Mouse (Mus musculus) embryonic facial prominence, embryonic 15.5 days (tissue): Measurements from ENCODE around the gene Calm1. TPM values are rescaled to one million over a fixed set of nuclear protein-coding genes. Genes with fewer than 3 reads are reported as not detected.
A peak's percentile ranks its signal among the peaks of the same experiment; 100 is the strongest.

Experiments
- ATAC-seq: fragments of 200-750 bp; cut with Nextera tagmentation; 2 replicates; pipeline ENCODE4 v1.8.0; 2017; ENCODE audit warnings: low read depth, moderate TSS enrichment; ENCODE audit not compliant: insufficient number of reproducible peaks, low FRiP score, low TSS enrichment
- H3K27ac ChIP-seq: fragments of 300-500 bp; sonication (generic); replicated peaks from 2 replicates; pipeline ENCODE4 v1.5.1; 2015; ENCODE audit warnings: mild to moderate bottlenecking, inconsistent platforms
- H3K27me3 ChIP-seq: fragments of 300-500 bp; sonication (generic); 2 replicates; pipeline ENCODE4 v1.6.1; 2015; ENCODE audit warnings: inconsistent platforms
- H3K36me3 ChIP-seq: fragments of 300-500 bp; sonication (generic); 2 replicates; pipeline ENCODE4 v1.6.1; 2015; ENCODE audit warnings: mild to moderate bottlenecking, inconsistent platforms
- H3K4me1 ChIP-seq: fragments of 300-500 bp; sonication (generic); 2 replicates; pipeline ENCODE4 v1.6.1; 2015; ENCODE audit warnings: inconsistent platforms
- H3K4me2 ChIP-seq: fragments of 300-500 bp; sonication (generic); replicated peaks from 2 replicates; pipeline ENCODE4 v1.6.1; 2015; ENCODE audit warnings: mild to moderate bottlenecking, inconsistent platforms
- H3K4me3 ChIP-seq: fragments of 300-500 bp; sonication (generic); replicated peaks from 2 replicates; pipeline ENCODE4 v1.5.1; 2015; ENCODE audit warnings: mild to moderate bottlenecking, inconsistent platforms
- H3K9ac ChIP-seq: fragments of 300-500 bp; sonication (generic); 2 replicates; pipeline ENCODE4 v1.6.1; 2015; ENCODE audit warnings: inconsistent platforms
- H3K9me3 ChIP-seq: fragments of 300-500 bp; sonication (generic); replicated peaks from 2 replicates; pipeline ENCODE4 v1.6.1; 2016; ENCODE audit warnings: inconsistent platforms
- WGBS: fragments of 180-500 bp; shearing (Covaris S2); methylation state at CpG from one replicate; pipeline ENCODE4 v1.1.7; 2015; 5-methylcytosine and 5-hydroxymethylcytosine counted together
- polyA plus RNA-seq: library from polyadenylated mRNA; unstranded; fragments of >200 nt; fragmentation: Nextera tagmentation; extraction: Ambion mirVana; gene quantifications from 2 replicates; pipeline ENCODE4 v1.2.1, GENCODE M21; 2015

The Calm1 gene
- polyA plus RNA-seq, 1 experiment from 2014 or later = 1,471 TPM

- no peak for ATAC-seq
- Histone ChIP-seq H3K27me3 (no peaks in the 10 kb centered on the region), H3K4me1 (peaks cover 21% of the 10 kb centered on the region), H3K27ac (no peak overlapping the region), H3K4me3 (no peak overlapping the region), H3K9me3 (no peaks in the 10 kb centered on the region), H3K36me3 (no peaks in the 10 kb centered on the region), H3K4me2 (no peak overlapping the region), H3K9ac (no peak overlapping the region)
- WGBS = 67% methylated on average over 5 of the region's 5 CpGs
These were observed 26.8 kb downstream of the Calm1 start for GRCm38 (mm10) chr12:100226073-100226472.

- Histone ChIP-seq H3K4me1 (peaks cover 17% of the 10 kb centered on the region), H3K4me2 (no peak overlapping the region), H3K27me3 (no peaks in the 10 kb centered on the region), H3K4me3 (no peak overlapping the region), H3K36me3 (no peaks in the 10 kb centered on the region), H3K9me3 (no peaks in the 10 kb centered on the region), H3K27ac (no peak overlapping the region), H3K9ac (no peak overlapping the region)
- ATAC-seq = no peak
- 75% methylated on average over 8 of the region's 8 CpGs for WGBS
These were observed 27.4 kb downstream of the Calm1 start for GRCm38 (mm10) chr12:100226621-100227020.

- Histone ChIP-seq H3K27ac (no peak overlapping the region), H3K9ac (no peak overlapping the region), H3K36me3 (no peaks in the 10 kb centered on the region), H3K4me2 (no peak overlapping the region), H3K9me3 (no peaks in the 10 kb centered on the region), H3K4me1 (0 out of 2 replicates have a peak, but pooled peaks cover 10% of the 10 kb centered on the region), H3K4me3 (no peak overlapping the region), H3K27me3 (no peaks in the 10 kb centered on the region)
- ATAC-seq = no peak
- WGBS = 37% methylated on average over 11 of the region's 11 CpGs
These were observed 28.9 kb downstream of the Calm1 start for GRCm38 (mm10) chr12:100228041-100228725.

GRCm38 (mm10) chr12:100234201-100234600 lies 35.0 kb downstream of the Calm1 start:
- Histone ChIP-seq H3K27ac (no peak overlapping the region), H3K27me3 (no peaks in the 10 kb centered on the region), H3K4me1 (no peaks in the 10 kb centered on the region), H3K4me3 (no peak overlapping the region), H3K9me3 (no peaks in the 10 kb centered on the region), H3K36me3 (no peaks in the 10 kb centered on the region), H3K9ac (no peak overlapping the region), H3K4me2 (no peak overlapping the region)
- ATAC-seq = no peak
- WGBS = 69% methylated on average over 5 of the region's 5 CpGs

GRCm38 (mm10) chr12:100234919-100235318 lies 35.7 kb downstream of the Calm1 start:
- no peak overlapping the region for H3K4me2 ChIP-seq
- H3K4me3 ChIP-seq = no peak overlapping the region
- no peak overlapping the region for H3K27ac ChIP-seq
- WGBS = 85% methylated on average over 7 of the region's 7 CpGs
- H3K27me3 ChIP-seq = no peaks in the 10 kb centered on the region
- no peaks in the 10 kb centered on the region for H3K4me1 ChIP-seq
- H3K36me3 ChIP-seq = no peaks in the 10 kb centered on the region
- ATAC-seq = no peak
- H3K9ac ChIP-seq = no peak overlapping the region
- no peaks in the 10 kb centered on the region for H3K9me3 ChIP-seq

GRCm38 (mm10) chr12:100235423-100235822 lies 36.2 kb downstream of the Calm1 start:
- no peaks in the 10 kb centered on the region for H3K36me3 ChIP-seq
- H3K27ac ChIP-seq = no peak overlapping the region
- no peaks in the 10 kb centered on the region for H3K9me3 ChIP-seq
- WGBS = 47% methylated on average over 5 of the region's 5 CpGs
- no peak overlapping the region for H3K9ac ChIP-seq
- no peak for ATAC-seq
- H3K27me3 ChIP-seq = no peaks in the 10 kb centered on the region
- no peak overlapping the region for H3K4me3 ChIP-seq
- no peaks in the 10 kb centered on the region for H3K4me1 ChIP-seq
- no peak overlapping the region for H3K4me2 ChIP-seq

GRCm38 (mm10) chr12:100239404-100239803 lies 40.2 kb downstream of the Calm1 start:
- H3K36me3 ChIP-seq = no peaks in the 10 kb centered on the region
- H3K9me3 ChIP-seq = no peaks in the 10 kb centered on the region
- H3K27ac ChIP-seq = no peak overlapping the region
- H3K4me2 ChIP-seq = no peak overlapping the region
- WGBS = 58% methylated on average over 7 of the region's 7 CpGs
- H3K4me3 ChIP-seq = no peak overlapping the region
- no peaks in the 10 kb centered on the region for H3K4me1 ChIP-seq
- H3K9ac ChIP-seq = no peak overlapping the region
- ATAC-seq = no peak
- no peaks in the 10 kb centered on the region for H3K27me3 ChIP-seq

GRCm38 (mm10) chr12:100239807-100240206 lies 40.6 kb downstream of the Calm1 start:
- Histone ChIP-seq H3K4me1 (no peaks in the 10 kb centered on the region), H3K27ac (no peak overlapping the region), H3K36me3 (no peaks in the 10 kb centered on the region), H3K4me3 (no peak overlapping the region), H3K9me3 (no peaks in the 10 kb centered on the region), H3K27me3 (no peaks in the 10 kb centered on the region), H3K4me2 (no peak overlapping the region), H3K9ac (no peak overlapping the region)
- no peak for ATAC-seq
- 73% methylated on average over 6 of the region's 6 CpGs for WGBS

GRCm38 (mm10) chr12:100241911-100242796 lies 42.9 kb downstream of the Calm1 start:
- Histone ChIP-seq H3K9me3 (no peaks in the 10 kb centered on the region), H3K4me3 (peak overlapping the region; percentile 24), H3K4me2 (peak overlapping the region; percentile 44), H3K36me3 (no peaks in the 10 kb centered on the region), H3K27me3 (no peaks in the 10 kb centered on the region), H3K27ac (no peak overlapping the region), H3K4me1 (no peaks in the 10 kb centered on the region), H3K9ac (no peak overlapping the region)
- 6% methylated on average over 22 of the region's 22 CpGs for WGBS
- ATAC-seq = peak; percentile 85

GRCm38 (mm10) chr12:100244580-100244979 lies 45.3 kb downstream of the Calm1 start:
- Histone ChIP-seq H3K4me2 (no peak overlapping the region), H3K9ac (no peak overlapping the region), H3K9me3 (no peaks in the 10 kb centered on the region), H3K27me3 (no peaks in the 10 kb centered on the region), H3K36me3 (no peaks in the 10 kb centered on the region), H3K27ac (no peak overlapping the region), H3K4me1 (no peaks in the 10 kb centered on the region), H3K4me3 (no peak overlapping the region)
- ATAC-seq = no peak
- 36% methylated on average over 5 of the region's 5 CpGs for WGBS

GRCm38 (mm10) chr12:100249170-100249569 lies 49.9 kb downstream of the Calm1 start:
- no peaks in the 10 kb centered on the region for H3K36me3 ChIP-seq
- no peak overlapping the region for H3K4me3 ChIP-seq
- H3K4me1 ChIP-seq = no peaks in the 10 kb centered on the region
- no peaks in the 10 kb centered on the region for H3K27me3 ChIP-seq
- no peaks in the 10 kb centered on the region for H3K9me3 ChIP-seq
- no peak overlapping the region for H3K4me2 ChIP-seq
- WGBS = 89% methylated on average over 7 of the region's 7 CpGs
- H3K27ac ChIP-seq = no peak overlapping the region
- ATAC-seq = no peak
- H3K9ac ChIP-seq = no peak overlapping the region
